Mouse (Mus musculus): Measurements from ENCODE around the gene Arpc2. TPM values are rescaled to one million over a fixed set of nuclear protein-coding genes. Genes with fewer than 3 reads are reported as not detected.
A peak's percentile ranks its signal among the peaks of the same experiment; 100 is the strongest.
"Not testable (repeated sequence)": the region's sequence is repeated elsewhere in the genome, so short reads cannot be mapped to it uniquely, and the experiment has no call there.

Arpc2 gene
- total RNA-seq, 2 experiments from 2014 or later = 324 to 330 TPM

DNA sequence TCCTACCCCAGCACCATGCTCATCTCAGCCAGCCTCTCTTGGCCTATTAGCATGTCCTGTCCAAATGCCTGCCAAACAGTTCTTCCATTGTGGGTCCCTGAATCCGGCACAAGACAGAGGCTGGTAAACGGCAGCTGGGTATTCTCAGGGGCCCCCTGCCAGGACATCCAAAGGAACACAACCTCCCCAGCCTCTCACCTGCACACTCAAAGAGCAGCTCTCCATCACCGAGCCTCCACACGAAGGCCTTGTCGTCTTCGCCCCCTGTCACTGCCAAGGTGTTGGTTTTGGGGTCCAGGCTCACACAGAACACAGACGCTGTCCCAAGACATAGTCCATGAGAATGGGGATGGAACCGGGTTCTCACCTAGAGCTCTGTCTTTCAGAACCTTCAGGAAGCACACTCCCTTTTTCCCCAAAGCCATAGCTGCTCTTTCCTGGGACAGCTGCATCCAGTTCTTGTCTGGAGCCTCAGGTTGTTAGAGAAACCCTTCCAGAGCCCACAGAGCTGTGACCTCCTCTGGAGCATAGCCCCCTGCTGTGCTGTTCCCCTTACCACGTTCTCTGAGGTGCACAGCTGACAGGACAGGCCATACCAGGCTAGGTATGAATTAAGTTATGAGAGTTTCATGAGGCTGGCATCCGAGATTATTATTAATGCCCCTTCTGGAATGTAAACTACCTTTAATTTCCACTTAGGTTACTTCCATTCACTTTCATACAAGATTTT, 47.2 kb downstream of the Arpc2 start:
- DNase-seq (ENCODE audit: low spot score in 2 of 2) = no peak

DNA sequence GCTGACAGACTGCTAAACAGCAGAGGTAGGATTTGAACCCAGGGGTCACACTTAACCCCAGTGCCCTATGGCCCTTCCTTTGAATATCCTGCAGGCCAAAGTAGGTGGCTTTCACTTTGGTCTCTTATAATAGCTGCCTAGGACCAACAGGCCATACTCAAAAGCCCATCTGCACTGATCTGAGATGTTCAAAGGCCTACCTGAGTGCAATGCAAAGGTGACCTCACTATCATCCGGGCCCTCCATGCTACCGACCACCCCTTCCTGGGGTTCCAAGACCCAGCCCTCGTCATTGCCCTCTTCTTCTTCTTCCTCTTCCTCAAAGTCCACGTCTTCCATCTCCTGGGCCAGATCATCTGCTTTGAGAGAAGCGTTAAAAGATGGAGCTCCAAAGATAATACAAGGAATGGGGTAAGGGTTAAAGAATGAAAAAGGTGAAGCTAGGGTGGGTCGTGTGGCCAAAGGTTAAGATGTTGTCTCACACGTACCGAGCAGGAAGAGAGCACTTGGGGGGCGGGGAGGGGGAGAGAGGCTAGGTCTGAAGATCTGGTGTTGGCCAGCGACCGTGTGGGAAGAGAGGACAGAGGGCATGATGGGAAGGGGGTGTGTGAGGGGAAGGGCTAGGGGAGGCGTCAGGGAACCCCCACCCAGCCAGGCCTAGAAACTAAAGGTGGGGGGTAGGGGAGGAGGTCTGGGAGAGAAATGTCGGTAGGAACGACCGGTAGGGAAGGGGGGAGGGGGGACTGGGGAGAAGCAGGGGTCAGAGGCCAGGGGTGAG, 48.0 kb downstream of the Arpc2 start:
- DNase-seq (ENCODE audit: low spot score in 2 of 2) = peak; percentile 46 to 69

DNA sequence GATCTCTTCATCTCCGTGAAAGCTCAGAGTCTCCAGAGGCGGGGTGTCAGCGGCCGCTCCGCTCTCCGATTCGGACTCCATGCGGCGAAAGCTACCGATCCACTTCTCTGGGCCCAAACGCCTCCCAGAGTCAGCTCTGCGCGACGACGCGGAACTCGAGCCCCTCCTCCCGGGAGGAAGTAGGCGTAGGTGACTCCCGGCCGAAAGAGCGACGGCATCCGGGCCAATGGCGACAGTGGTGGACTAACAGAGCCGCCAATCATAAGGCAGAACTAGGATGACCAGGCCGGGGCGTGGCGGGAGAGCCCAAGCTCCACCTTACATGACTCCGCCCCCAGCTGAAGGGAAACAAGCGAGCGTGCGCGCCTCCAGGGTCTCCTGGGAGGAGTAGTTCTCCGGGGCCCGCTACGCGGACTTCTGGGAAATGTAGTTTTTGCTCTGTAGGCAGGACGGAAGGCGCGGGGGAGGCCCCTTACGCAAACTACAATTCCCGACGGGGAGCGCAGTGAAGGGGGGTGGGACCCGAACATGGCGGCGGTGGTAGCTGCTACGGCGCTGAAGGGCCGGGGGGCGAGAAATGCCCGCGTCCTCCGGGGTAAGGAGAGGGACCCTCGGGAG, 48.8 kb downstream of the Arpc2 start, which contains the start of the genes Aamp and Pnkd:
Aamp (minus strand) TSS at position 196 of the 618 bp plus-strand sequence.
Pnkd (plus strand) TSS at position 388 of the 618 bp plus-strand sequence.
- peak; percentile 99 for DNase-seq (ENCODE audit: low spot score in 2 of 2)

DNA sequence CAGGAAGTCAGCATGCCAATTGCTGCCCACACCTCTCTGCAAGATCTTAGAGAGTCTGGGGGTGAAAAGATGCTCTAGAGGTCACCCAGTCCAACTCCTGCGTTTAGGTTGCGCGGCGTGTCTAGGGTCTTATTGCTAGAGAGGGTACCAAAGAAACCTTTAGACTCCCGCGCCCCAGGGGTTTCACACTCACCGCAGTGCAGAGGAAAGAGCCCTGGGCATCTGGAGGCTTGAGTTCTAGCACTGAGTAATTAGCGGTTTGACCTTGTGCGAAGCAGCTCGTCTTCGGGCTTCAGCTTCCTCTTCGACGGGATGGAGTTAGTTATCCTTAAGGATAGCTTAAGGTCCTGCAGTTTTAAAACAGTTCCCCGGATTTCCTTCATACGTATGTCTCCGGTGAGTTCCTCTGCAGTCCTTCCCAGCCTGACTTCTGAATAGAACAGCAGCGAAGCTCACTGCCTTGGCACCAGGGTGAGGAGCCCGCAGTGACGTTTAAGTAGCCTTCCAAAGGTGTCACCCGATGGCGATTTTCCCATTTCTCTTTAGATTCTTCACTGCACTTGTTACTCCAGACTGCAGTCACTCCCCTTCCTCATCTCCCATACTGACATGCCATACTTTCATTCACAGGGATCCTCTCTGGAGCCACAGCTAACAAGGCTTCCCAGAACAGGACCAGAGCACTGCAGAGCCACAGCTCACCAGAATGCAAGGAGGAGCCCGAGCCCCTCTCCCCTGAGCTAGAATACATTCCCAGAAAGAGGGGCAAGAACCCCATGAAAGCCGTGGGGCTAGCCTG, 49.5 kb downstream of the Arpc2 start:
- no peak for DNase-seq (ENCODE audit: low spot score in 2 of 2)

DNA sequence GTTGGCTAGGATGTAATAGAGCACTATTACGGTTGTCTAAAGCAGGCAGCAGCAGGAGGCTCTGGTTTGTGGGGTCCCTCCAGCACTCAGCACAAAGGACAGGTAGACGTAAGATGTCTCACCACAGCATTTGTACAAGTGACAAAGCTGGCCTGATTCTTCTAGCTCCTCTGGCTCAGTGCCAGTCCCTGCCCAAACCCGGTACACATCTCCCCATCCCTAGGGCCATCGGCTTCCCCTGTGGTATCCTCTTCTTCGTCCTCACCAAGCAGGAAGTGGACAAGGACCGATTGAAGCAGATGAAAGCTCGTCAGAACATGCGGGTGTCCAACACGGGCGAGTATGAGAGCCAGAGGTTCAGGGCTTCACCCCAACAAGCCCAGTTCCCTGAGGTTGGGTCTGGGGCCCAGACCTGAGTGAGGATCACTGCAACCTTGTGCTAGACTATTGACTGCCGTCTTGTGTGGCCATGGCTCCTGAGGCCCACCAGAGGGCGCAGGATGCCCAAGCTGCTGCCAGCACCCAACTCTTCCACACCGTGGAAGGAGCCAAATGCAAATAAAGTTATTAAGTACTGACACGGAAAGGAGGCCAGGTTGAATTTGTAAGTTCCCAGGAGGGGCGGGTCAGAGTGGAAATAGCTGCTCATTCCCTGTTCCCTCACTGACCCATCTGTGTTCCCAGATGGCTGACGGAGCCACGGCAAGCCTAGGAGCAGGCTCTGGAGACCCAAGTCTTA, 51.2 kb downstream of the Arpc2 start:
- not testable (repeated sequence) for DNase-seq (ENCODE audit: low spot score in 2 of 2)

DNA sequence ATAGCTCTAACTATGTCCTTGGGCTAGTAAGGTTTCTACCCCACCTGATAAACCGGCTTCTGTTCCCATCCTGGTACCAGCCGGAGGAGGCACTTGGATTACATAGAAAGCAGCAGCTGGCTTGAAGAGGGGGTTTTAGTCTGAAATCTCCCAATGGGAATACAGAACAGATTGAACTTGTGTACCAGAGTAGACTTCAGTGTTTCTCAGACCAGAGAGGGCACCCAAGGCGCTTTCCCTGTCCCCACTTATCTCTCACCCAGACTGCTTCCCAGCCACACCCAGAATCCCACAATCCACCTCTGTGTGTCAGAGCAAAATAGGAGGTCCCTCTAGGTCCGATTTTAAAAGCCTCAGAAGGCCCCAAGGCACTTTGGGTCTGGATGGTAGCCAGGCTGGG, 52.4 kb downstream of the Arpc2 start:
- no peak for DNase-seq (ENCODE audit: low spot score in 2 of 2)

DNA sequence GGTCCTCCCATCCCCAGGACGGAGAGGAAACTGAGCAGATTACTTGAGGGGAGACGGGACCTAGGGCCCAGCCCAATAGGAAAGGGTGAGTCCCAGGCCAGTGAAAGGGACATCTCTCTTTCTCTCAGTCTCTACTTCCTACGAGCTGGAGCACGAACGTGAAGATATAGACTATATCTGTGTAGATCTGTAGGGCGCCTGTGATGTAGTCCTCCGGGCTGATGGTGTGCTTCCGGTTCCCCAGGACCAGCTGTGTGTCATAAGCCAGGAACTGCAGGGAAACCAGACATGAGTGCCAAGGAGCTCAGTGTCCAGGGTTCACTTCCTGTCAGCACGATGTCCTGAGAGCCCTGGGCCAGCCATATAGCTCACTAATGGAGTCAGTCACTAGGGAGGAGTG, 53.4 kb downstream of the Arpc2 start:
- DNase-seq (ENCODE audit: low spot score in 2 of 2) = no peak

DNA sequence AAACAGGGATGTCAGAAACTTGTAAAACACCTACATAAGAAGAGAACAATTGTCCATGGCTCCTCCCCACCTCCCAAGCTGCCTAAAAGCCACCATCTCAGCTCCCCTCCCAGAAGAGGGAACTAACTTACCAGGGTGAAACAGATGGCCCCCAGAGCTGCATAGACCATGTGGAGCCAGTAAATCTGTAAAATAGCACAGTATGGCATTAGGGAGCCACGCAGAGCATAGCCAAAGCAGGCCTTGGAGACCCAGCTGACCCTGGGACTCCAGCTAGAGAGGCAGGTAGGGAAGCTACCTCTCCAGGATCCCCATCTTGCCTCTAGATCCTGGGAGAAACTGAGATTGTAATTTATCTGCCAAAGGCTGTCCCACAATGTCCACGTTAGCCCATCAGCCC, 53.9 kb downstream of the Arpc2 start:
- DNase-seq (ENCODE audit: low spot score in 2 of 2) = no peak

DNA sequence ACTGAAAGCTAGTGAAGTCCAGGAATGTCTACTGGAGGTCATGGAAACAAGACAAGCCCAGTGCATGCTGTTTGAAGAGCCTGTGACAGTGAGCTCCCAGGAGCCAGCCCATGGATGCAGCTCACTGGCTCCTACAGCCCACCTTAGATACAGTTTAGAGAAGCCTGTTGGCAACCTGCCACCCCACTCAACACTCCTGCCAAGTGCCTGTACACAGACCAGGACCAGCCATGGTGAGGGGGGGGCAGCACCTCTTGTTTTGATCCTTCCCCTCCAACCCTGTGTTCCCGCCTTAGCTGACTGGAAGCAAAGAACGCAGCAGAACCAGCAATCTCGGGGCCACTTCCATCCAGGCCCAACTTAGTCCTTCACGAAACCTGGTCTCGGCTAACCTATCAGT, 54.3 kb downstream of the Arpc2 start:
- no peak for DNase-seq (ENCODE audit: low spot score in 2 of 2)

DNA sequence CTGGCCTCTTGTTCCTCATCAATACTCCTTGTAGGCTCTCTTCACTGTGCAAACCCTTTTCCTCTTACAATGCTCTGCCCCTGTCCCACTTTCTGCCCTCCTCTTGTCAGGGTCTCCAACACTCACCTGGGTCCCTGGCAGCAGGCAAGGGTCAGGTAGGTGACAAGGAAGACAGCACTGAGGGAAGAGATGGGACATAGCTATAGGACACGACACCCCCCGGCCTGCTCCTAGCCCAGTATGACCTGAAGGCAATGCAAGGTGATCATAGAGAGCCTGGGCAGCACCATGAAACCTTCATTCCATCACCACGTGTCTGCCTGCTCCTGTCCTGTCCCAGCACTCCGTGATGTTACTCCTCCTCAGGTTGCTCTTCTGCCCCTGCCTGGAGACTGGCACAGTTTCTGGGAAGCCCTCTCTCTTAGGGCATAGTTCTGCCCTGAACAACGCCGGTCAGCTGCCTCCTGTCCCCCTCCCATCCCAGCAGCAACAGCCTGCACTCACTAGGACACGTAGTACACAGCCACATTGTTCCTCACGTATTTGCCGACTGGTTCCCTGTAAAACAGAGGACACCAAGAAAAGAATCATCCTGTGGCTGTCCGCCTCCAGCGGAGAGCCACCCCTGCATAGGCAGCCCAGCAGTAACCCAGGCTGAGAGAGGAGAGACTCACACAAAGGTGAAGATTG, 56.6 kb downstream of the Arpc2 start:
- DNase-seq (ENCODE audit: low spot score in 2 of 2) = no peak

DNA sequence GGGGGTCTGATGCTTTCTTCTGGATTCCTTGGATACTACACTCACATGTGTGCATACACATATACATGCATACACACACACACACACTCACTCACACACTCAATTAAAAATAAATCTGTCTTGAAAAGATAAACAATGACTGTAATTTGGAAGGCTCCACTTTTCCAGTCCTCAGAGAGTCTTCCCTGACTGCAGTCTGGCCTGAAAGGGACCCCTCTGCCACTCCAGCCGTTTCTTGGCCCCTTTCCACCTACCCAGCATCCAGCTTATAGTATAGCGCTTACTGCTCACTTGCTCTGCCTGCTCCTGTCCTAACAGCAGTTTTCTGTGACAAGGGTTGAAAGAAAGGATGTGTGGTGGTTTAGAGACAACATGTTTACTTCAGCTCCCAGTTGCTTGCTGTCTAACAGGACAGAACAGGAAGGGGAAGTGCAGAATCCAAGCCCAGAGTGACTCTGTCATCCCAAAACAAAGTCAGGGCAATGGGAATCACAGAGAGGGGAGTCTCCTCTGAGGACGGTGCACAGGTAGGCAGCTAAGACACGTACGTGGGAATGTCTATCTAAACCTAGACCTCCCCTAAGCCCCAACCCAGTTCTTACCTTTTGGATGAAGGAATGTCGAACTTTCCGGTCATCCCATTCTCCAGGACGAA, 57.5 kb downstream of the Arpc2 start:
- no peak for DNase-seq (ENCODE audit: low spot score in 2 of 2)

DNA sequence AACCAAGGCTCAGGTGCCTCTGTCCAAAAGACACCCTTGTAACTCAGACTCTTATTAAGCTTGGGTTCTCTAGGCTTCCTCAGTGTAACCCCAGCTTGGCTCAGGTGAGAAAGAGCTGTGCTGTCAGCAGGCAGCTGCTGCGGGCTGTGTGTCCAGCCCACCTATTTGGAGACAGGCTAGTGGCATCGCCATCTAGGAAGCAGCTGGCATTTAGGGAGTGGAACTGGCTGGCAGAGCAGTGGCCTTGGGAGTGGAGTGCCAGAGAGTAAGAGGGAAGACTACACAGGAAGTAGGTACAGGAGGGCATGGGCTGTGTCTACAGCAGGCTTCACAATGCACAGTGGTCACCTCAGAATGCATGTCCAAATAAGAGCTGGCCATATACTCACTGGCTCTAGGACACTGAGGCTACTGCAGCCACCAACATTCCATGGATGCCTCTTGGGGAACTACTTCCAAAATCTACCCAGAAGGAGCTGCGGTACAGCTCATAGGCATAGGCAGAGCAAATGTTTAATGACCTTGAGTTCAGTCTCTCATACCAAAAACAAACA, 58.3 kb downstream of the Arpc2 start:
- DNase-seq (ENCODE audit: low spot score in 2 of 2) = no peak

DNA sequence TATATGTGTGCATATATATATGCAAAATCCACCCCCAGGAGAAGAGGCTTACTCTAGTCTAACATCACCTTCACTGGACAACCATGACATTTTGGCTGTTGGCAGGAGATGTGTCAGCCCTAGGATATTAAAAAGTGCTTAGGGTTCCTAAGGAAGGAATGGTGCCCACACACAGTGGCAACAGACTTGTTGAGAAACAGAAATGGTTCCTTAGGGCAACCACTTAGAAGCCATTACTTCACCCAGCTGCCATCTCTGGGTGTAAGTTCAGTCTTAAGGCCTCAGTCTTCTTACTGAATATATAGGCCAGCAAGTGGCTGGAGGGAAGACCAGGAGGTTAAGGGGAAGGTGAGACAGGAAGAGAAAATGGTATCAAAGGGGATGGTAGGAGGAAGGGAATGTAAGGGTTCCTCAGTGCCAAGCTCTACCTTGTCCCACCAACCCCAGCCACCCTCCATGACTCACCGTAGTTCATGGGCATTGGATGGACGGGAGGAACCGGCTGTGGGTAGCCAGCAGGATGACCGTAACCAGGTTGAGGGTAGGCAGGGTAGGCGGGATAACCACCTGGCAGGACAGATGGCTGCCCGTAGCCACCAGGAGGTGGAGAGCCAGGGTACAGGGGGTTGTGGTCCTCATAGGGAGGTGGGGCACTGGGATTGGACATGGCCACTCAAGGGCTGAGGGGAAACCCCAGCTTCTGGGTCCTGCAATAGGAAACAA, 59.0 kb downstream of the Arpc2 start:
- no peak for DNase-seq (ENCODE audit: low spot score in 2 of 2)

DNA sequence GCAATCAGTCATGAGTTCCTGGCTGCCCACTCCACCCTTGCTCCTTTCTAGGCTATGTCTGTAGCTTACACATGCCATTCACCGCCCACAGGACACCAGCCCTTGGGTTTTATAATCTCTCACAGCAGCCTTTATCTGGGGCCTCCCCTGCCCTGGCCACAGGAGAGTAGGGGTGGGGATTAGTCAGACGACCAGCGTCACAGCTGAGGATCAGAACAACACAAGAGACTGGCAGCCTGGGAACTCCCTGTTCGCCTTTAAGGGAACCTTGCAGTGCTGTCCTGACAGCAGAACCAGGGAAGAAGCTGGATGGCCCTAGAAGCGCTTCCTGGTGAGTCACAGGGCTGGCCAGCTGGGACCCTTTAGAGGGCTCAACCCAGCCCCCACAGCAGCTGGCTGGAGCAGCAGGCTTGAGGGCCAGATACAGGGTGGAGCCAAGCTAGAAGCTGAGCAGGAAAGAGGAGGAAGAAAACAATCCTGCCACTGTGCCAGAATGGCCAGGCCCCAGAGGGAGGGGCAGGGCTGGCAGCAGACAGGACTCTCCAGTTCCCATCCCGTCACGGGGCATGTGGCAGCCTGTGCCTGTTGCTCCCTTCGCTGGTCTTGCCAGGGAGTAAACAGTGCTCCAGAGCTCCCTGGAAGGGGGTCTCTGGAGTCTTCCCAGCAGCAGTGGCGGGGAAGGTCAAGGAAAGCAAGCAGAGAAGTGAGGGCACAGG, 59.7 kb downstream of the Arpc2 start:
- peak; percentile 82 to 84 for DNase-seq (ENCODE audit: low spot score in 2 of 2)

DNA sequence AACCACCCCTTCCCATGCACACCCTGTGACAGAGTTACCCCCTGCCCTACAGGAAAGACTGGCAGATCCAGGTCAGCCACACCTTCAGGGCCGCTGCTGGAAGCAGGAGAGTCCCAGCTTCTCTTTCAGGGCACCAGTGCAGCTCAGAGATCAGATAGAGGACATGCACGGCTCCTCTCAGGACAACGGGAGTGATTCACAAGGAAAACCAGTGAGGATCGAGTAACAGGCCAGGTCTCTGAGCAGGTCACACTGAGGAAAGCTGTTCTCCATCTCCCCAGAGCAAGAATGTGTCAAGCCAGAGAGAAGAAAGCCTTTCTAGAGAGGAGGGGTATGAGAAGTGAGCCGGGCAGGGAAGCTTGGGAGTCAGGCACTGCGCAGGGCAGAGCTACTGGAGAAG, 60.6 kb downstream of the Arpc2 start:
- DNase-seq (ENCODE audit: low spot score in 2 of 2) = no peak

DNA sequence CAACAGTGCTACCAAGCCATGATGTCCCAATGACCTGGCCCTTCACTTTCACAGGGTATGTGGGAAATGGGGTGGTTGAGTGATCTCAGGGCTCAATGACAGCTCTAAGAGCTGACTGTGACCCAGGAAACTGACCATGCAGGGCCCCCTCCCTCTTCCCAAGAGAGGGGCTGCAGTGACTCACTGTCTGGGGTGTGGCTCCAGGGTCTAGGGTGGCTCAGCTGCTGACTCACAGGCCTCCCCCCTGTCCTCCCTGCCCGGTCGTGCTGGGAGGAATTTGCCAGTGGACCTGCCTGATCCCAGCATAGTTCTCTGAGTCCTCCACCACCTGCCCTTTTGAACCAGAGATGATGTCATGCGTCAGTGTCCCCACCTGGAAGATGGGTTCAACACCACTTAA, 61.4 kb downstream of the Arpc2 start:
- no peak for DNase-seq (ENCODE audit: low spot score in 2 of 2)

DNA sequence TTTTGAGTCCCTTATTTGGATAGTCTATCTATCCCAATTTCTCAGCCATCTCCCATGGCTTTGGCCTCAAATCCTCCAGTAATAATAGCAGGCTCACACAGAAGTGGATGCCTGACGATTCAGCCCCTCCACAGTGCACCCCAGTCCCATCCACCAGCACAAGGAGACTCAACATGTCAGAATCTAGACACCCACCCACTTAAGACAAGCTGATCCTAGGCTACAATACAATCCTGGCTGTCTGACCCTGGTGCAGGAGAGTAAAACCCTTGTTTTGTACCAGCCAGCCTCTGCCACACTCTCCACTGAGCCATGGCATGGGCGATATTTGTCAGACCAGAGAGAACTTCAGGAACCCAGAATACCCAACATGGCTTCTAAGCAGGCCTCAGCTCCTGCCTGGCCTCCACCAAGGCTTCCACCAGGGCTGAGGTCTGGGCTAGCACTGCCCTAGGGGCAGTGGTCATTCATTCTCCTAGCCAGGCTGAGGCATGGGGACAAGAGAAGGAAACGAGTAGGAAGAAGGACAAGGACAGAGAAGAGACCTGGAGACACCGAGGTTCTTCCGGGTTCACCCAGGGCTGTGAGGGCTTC, 62.4 kb downstream of the Arpc2 start:
- DNase-seq (ENCODE audit: low spot score in 2 of 2) = no peak

All from layer of hippocampus, postnatal 10 days (tissue).